Mouse (Mus musculus): ENCODE results near the gene Tdp2.
"Not testable (repeated sequence)": the region's sequence is repeated elsewhere in the genome, so short reads cannot be mapped to it uniquely, and the experiment has no call there.

Tdp2 gene

GRCm38 (mm10) chr13:24822663-24823343 lies 8.7 kb upstream of the Tdp2 start:
- no peak for DNase-seq (ENCODE audit: extremely low read depth, insufficient read length, low spot score)

- no peak for DNase-seq (ENCODE audit: extremely low read depth, insufficient read length, low spot score)
Measured at GRCm38 (mm10) chr13:24824647-24825046, 6.8 kb upstream of the Tdp2 start.

GRCm38 (mm10) chr13:24825587-24825986 lies 5.9 kb upstream of the Tdp2 start:
- peak; percentile 48 for DNase-seq (ENCODE audit: extremely low read depth, insufficient read length, low spot score)

GRCm38 (mm10) chr13:24826116-24826515 lies 5.4 kb upstream of the Tdp2 start:
- DNase-seq (ENCODE audit: extremely low read depth, insufficient read length, low spot score), result no peak

- peak; percentile 19 for DNase-seq (ENCODE audit: extremely low read depth, insufficient read length, low spot score)
Measured at GRCm38 (mm10) chr13:24830756-24831352, 625 bp upstream of the Tdp2 start.

GRCm38 (mm10) chr13:24832131-24832810 lies 792 bp downstream of the Tdp2 start:
- no peak for DNase-seq (ENCODE audit: extremely low read depth, insufficient read length, low spot score)

GRCm38 (mm10) chr13:24832811-24833155 lies 1.3 kb downstream of the Tdp2 start:
- DNase-seq (ENCODE audit: extremely low read depth, insufficient read length, low spot score), result no peak

- DNase-seq (ENCODE audit: extremely low read depth, insufficient read length, low spot score), result not testable (repeated sequence)
Measured at GRCm38 (mm10) chr13:24837765-24838164, 6.3 kb downstream of the Tdp2 start.

- no peak for DNase-seq (ENCODE audit: extremely low read depth, insufficient read length, low spot score)
Measured at GRCm38 (mm10) chr13:24839831-24840230, 8.4 kb downstream of the Tdp2 start.

- no peak for DNase-seq (ENCODE audit: extremely low read depth, insufficient read length, low spot score)
Measured at GRCm38 (mm10) chr13:24841702-24842101, 10.2 kb downstream of the Tdp2 start.

GRCm38 (mm10) chr13:24844983-24845955 lies 13.8 kb downstream of the Tdp2 start, which contains the start of gene D130043K22Rik:
Gene D130043K22Rik, plus strand, starts transcription at chr13:24845135.
- peak; percentile 16 for DNase-seq (ENCODE audit: extremely low read depth, insufficient read length, low spot score)

- DNase-seq (ENCODE audit: extremely low read depth, insufficient read length, low spot score), result no peak
Measured at GRCm38 (mm10) chr13:24849318-24849717, 17.8 kb downstream of the Tdp2 start.

GRCm38 (mm10) chr13:24851989-24852388 lies 20.5 kb downstream of the Tdp2 start:
- no peak for DNase-seq (ENCODE audit: extremely low read depth, insufficient read length, low spot score)

GRCm38 (mm10) chr13:24852570-24852969 lies 21.1 kb downstream of the Tdp2 start:
- DNase-seq (ENCODE audit: extremely low read depth, insufficient read length, low spot score), result no peak

GRCm38 (mm10) chr13:24859115-24859514 lies 27.6 kb downstream of the Tdp2 start:
- DNase-seq (ENCODE audit: extremely low read depth, insufficient read length, low spot score), result no peak

GRCm38 (mm10) chr13:24861084-24861483 lies 29.6 kb downstream of the Tdp2 start:
- no peak for DNase-seq (ENCODE audit: extremely low read depth, insufficient read length, low spot score)

GRCm38 (mm10) chr13:24862021-24862420 lies 30.5 kb downstream of the Tdp2 start:
- DNase-seq (ENCODE audit: extremely low read depth, insufficient read length, low spot score), result no peak

GRCm38 (mm10) chr13:24862520-24862919 lies 31.0 kb downstream of the Tdp2 start:
- DNase-seq (ENCODE audit: extremely low read depth, insufficient read length, low spot score), result no peak

GRCm38 (mm10) chr13:24866430-24867402 lies 35.2 kb downstream of the Tdp2 start:
- DNase-seq (ENCODE audit: extremely low read depth, insufficient read length, low spot score), result no peak

- no peak for DNase-seq (ENCODE audit: extremely low read depth, insufficient read length, low spot score)
Measured at GRCm38 (mm10) chr13:24867789-24868188, 36.3 kb downstream of the Tdp2 start.
